16 mouse cellular contexts compared by ENCODE assay signal in the genomic region with DNA sequence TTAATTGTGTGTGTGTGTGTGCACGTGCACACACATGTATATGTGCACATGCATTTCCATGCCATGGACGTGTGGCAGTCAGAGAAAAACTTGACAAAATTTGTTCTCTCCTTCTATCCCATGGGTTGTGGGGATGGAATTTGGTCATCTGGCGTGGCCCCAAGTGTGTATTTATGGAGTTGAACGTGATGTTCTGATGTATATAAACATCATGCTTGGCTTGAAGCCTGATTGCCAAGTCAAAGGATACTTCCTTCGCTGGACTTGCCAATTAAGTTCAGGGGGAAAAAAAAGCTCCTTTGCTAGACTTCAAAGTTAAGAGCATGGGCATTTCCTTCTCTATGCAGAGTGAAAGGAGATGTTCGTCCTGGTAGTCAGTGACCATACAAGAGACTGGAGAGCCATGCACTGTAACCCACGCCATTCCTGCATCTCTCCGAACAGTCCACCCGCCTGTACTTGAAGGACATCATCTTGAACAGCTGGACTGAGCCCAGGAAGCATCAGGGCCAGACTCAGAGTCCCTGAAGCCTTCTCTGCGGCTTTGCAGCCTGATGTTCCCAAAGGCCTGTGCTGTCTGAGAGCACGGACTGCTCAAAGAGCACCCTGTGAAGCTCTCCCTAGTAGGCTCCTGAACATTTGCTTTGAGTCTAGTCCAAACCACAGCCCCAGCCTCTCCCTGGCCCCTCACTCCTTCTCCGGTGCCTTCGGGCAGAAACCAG.
DNase-seq lines count a peak whose midpoint lies in the region; ATAC-seq lines count a peak whose summit lies in the region.
"Had no signal": no experiment of that assay in that cellular context is flagged by ENCODE, and none has a peak within 500 bp of the region (broad histone marks: within the 10 kb centered on the region; RNA-seq: fewer than 3 reads in every experiment).

No protein-coding gene starts in this region.

- H3K4me2 ChIP-seq in heart, embryonic 12.5 days, result no peak overlapping the region
- H3K4me2 ChIP-seq in embryonic facial prominence, embryonic 14.5 days (ENCODE audit: low read depth, low read length), result no peak overlapping the region
- no peak overlapping the region for H3K4me2 ChIP-seq in forebrain, embryonic 13.5 days
- H3K4me2 ChIP-seq: liver, embryonic 15.5 days; neural tube, embryonic 13.5 days had no signal

- peaks cover 3% of the 10 kb centered on the region; the same call in 1 of the 2 replicates for H3K9me3 ChIP-seq in heart, embryonic 12.5 days (replicated peaks)
- no peaks in the 10 kb centered on the region for H3K9me3 ChIP-seq in embryonic facial prominence, embryonic 14.5 days (ENCODE audit: control insufficient read depth, low read length)
- no peaks in the 10 kb centered on the region for H3K9me3 ChIP-seq in forebrain, embryonic 13.5 days (replicated peaks)
- H3K9me3 ChIP-seq: liver, embryonic 15.5 days; neural tube, embryonic 13.5 days had no signal

- 79% methylated on average over 13 of the region's 13 CpGs for WGBS in heart, embryonic 12.5 days
- WGBS in embryonic facial prominence, embryonic 14.5 days, result 68% methylated on average over 13 of the region's 13 CpGs
- WGBS in forebrain, embryonic 13.5 days, result 90% methylated on average over 13 of the region's 13 CpGs

- peak; percentile 87 for DNase-seq in heart, adult 11 months
- peak; percentile 19 to 38 for DNase-seq in kidney, postnatal 4 days
- no peak for DNase-seq in kidney, postnatal 25 days
- peak; percentile 60 for DNase-seq in embryonic facial prominence, embryonic 14.5 days (ENCODE audit: low spot score)
- peak; percentile 70 for DNase-seq in lung, postnatal 10 days
- DNase-seq: adrenal gland, postnatal 25 days; cerebellum, adult 8-10 months; kidney, postnatal 14 days; thymus, adult 2 months had no signal

- no peak overlapping the region for H3K9ac ChIP-seq in heart, embryonic 12.5 days
- H3K9ac ChIP-seq in embryonic facial prominence, embryonic 14.5 days (ENCODE audit: low read depth, low read length), result no peak overlapping the region
- H3K9ac ChIP-seq in forebrain, embryonic 13.5 days, result no peak overlapping the region
- H3K9ac ChIP-seq: liver, embryonic 15.5 days; neural tube, embryonic 13.5 days had no signal

- no peak for ATAC-seq in heart, embryonic 12.5 days (ENCODE audit: insufficient number of reproducible peaks, low FRiP score)
- no peak; the same call in 1 of the 2 replicates for ATAC-seq in embryonic facial prominence, embryonic 14.5 days (ENCODE audit: low read depth)
- ATAC-seq in forebrain, embryonic 13.5 days, result no peak
- no peak for ATAC-seq in erythroblast, adult 5-6 weeks (replicated peaks; ENCODE audit: low FRiP score, poor library complexity, severe bottlenecking)
- ATAC-seq: activated CD4-positive, CD25-positive, alpha-beta regulatory T cell, adult 4 months; hindbrain, postnatal 0 days had no signal

- no peaks in the 10 kb centered on the region for H3K36me3 ChIP-seq in heart, embryonic 12.5 days
- no peaks in the 10 kb centered on the region for H3K36me3 ChIP-seq in embryonic facial prominence, embryonic 14.5 days (ENCODE audit: control insufficient read depth, insufficient read depth, low read length)
- no peaks in the 10 kb centered on the region for H3K36me3 ChIP-seq in forebrain, embryonic 13.5 days (ENCODE audit: poor library complexity, severe bottlenecking)
- H3K36me3 ChIP-seq: liver, embryonic 15.5 days; neural tube, embryonic 13.5 days had no signal

- no peaks in the 10 kb centered on the region for H3K27me3 ChIP-seq in heart, embryonic 12.5 days (replicated peaks)
- H3K27me3 ChIP-seq in embryonic facial prominence, embryonic 14.5 days (replicated peaks; ENCODE audit: control insufficient read depth, insufficient read depth, low read length), result no peaks in the 10 kb centered on the region
- H3K27me3 ChIP-seq in forebrain, embryonic 13.5 days, result no peaks in the 10 kb centered on the region
- H3K27me3 ChIP-seq: liver, embryonic 15.5 days; neural tube, embryonic 13.5 days had no signal

- H3K27ac ChIP-seq in heart, embryonic 12.5 days (ENCODE audit: poor library complexity, severe bottlenecking), result no peak overlapping the region
- 0 out of 2 replicates have a peak overlapping the region, but pooled peaks have one; percentile 22 for H3K27ac ChIP-seq in embryonic facial prominence, embryonic 14.5 days (replicated peaks; ENCODE audit: low read depth, low read length)
- no peak overlapping the region for H3K27ac ChIP-seq in forebrain, embryonic 13.5 days
- H3K27ac ChIP-seq: hindbrain, postnatal 0 days; liver, embryonic 15.5 days; neural tube, embryonic 13.5 days had no signal

- H3K4me1 ChIP-seq in heart, embryonic 12.5 days (replicated peaks), result no peaks in the 10 kb centered on the region
- no peaks in the 10 kb centered on the region for H3K4me1 ChIP-seq in embryonic facial prominence, embryonic 14.5 days (ENCODE audit: control insufficient read depth, insufficient read depth, low read length)
- no peaks in the 10 kb centered on the region for H3K4me1 ChIP-seq in forebrain, embryonic 13.5 days
- H3K4me1 ChIP-seq: liver, embryonic 15.5 days; neural tube, embryonic 13.5 days had no signal

- H3K4me3 ChIP-seq in heart, embryonic 12.5 days, result no peak overlapping the region
- no peak overlapping the region for H3K4me3 ChIP-seq in embryonic facial prominence, embryonic 14.5 days (ENCODE audit: low read depth, low read length)
- no peak overlapping the region for H3K4me3 ChIP-seq in forebrain, embryonic 13.5 days
- H3K4me3 ChIP-seq: liver, embryonic 15.5 days; neural tube, embryonic 13.5 days had no signal

Comparison
In these comparisons a context has a peak if more than half of its experiments do, and no peak if none do; other contexts are left out.
1. DNase-seq: peak in heart, adult 11 months (single experiment), kidney, postnatal 4 days (2 of 2), embryonic facial prominence, embryonic 14.5 days (single experiment) and lung, postnatal 10 days (single experiment); none in kidney, postnatal 25 days (0 of 2).